Mouse (Mus musculus) hindbrain, embryonic 11.5 days (tissue): ENCODE measurements around the gene Arsg. TPM values are rescaled to one million over a fixed set of nuclear protein-coding genes. Genes with fewer than 3 reads are reported as not detected.
"Not testable (repeated sequence)": the region's sequence is repeated elsewhere in the genome, so short reads cannot be mapped to it uniquely, and the experiment has no call there.

Experiments
- ATAC-seq: fragments of 200-750 bp; cut with Nextera tagmentation; 2 replicates; pipeline ENCODE4 v1.8.0; 2017; ENCODE audit warnings: mild to moderate bottlenecking, moderate TSS enrichment, moderate library complexity; ENCODE audit not compliant: low FRiP score
- DNase-seq: peaks from one replicate; pipeline ENCODE4 v3.0.0-alpha.2; 2015; ENCODE audit warnings: low spot score
- H3K27ac ChIP-seq: fragments of 300-500 bp; sonication (generic); 2 replicates; pipeline ENCODE4 v1.5.1; 2014; ENCODE audit warnings: mild to moderate bottlenecking, low read depth, low read length
- H3K27me3 ChIP-seq: fragments of 300-500 bp; sonication (generic); 2 replicates; pipeline ENCODE4 v1.6.1; 2014; ENCODE audit warnings: mild to moderate bottlenecking, low read length, moderate library complexity, mixed read lengths; ENCODE audit not compliant: control insufficient read depth, insufficient read depth
- H3K36me3 ChIP-seq: fragments of 300-500 bp; sonication (generic); 2 replicates; pipeline ENCODE4 v1.6.1; 2014; ENCODE audit warnings: mild to moderate bottlenecking, low read length, moderate library complexity, mixed read lengths; ENCODE audit not compliant: control insufficient read depth, insufficient read depth
- H3K4me1 ChIP-seq: fragments of 300-500 bp; sonication (generic); replicated peaks from 2 replicates; pipeline ENCODE4 v1.6.1; 2014; ENCODE audit warnings: low read length, mixed read lengths; ENCODE audit not compliant: control insufficient read depth, insufficient read depth
- H3K4me2 ChIP-seq: fragments of 300-500 bp; sonication (generic); replicated peaks from 2 replicates; pipeline ENCODE4 v1.6.1; 2014; ENCODE audit warnings: mild to moderate bottlenecking, low read depth, low read length
- H3K4me3 ChIP-seq: fragments of 300-500 bp; sonication (generic); 2 replicates; pipeline ENCODE4 v1.5.1; 2014; ENCODE audit warnings: low read depth, low read length
- H3K9ac ChIP-seq: fragments of 300-500 bp; sonication (generic); 2 replicates; pipeline ENCODE4 v1.6.1; 2014; ENCODE audit warnings: low read depth, low read length
- H3K9me3 ChIP-seq: fragments of 300-500 bp; sonication (generic); 2 replicates; pipeline ENCODE4 v1.6.1; 2016; ENCODE audit warnings: low read length; ENCODE audit not compliant: control insufficient read depth
- WGBS: fragments of 180-500 bp; shearing (Covaris S2); extraction: QIAGEN DNeasy Blood & Tissue Kit; methylation state at CpG from one replicate; pipeline ENCODE4 v1.1.7; 2014; 5-methylcytosine and 5-hydroxymethylcytosine counted together
- polyA plus RNA-seq: library from polyadenylated mRNA; unstranded; fragments of >200 nt; fragmentation: Nextera tagmentation; extraction: Ambion mirVana; gene quantifications from 2 replicates; pipeline ENCODE4 v1.2.1, GENCODE M21; 2014

The Arsg gene
- polyA plus RNA-seq, 1 experiment from 2014 or later = 4.2 TPM

DNA sequence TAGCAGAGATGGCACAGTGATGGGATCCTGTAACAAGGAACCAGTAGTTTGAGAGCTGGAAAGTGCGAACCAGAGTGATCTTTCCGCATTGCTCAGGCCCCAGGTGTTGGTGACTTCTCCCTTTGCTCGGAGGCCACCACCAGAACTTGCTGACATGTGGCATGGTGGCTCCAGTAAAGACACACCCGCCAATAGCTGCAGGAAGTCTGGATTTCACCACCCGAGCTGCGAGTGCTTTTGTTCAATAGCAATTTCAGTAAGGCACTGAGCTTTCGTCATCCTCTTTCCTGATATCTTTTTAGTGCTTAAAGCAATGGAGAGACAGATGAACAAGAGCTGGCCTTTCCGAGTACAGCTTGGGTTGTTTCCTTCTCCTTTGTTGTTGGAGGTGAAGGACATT lies 7.3 kb downstream of the Arsg start:
- peaks cover 2% of the 10 kb centered on the region; the same call in 1 of the 2 replicates for H3K4me1 ChIP-seq
- H3K9me3 ChIP-seq = no peaks in the 10 kb centered on the region
- WGBS = 79% methylated on average over 8 of the region's 8 CpGs
- DNase-seq (no peak), ATAC-seq (no peak)
- H3K27ac ChIP-seq = no peak overlapping the region
- H3K4me3 ChIP-seq = no peak overlapping the region
- H3K27me3 ChIP-seq = no peaks in the 10 kb centered on the region
- no peak overlapping the region for H3K9ac ChIP-seq
- no peaks in the 10 kb centered on the region for H3K36me3 ChIP-seq
- H3K4me2 ChIP-seq = no peak overlapping the region

GRCm38 (mm10) chr11:109485398-109486045 lies 12.3 kb downstream of the Arsg start:
- H3K27me3 ChIP-seq = no peaks in the 10 kb centered on the region
- H3K9ac ChIP-seq = no peak overlapping the region
- ATAC-seq (no peak), DNase-seq (no peak)
- 71% methylated on average over 15 of the region's 15 CpGs for WGBS
- H3K27ac ChIP-seq = no peak overlapping the region
- H3K9me3 ChIP-seq = no peaks in the 10 kb centered on the region
- no peaks in the 10 kb centered on the region for H3K36me3 ChIP-seq
- H3K4me3 ChIP-seq = no peak overlapping the region
- H3K4me2 ChIP-seq = no peak overlapping the region
- H3K4me1 ChIP-seq = no peaks in the 10 kb centered on the region

DNA sequence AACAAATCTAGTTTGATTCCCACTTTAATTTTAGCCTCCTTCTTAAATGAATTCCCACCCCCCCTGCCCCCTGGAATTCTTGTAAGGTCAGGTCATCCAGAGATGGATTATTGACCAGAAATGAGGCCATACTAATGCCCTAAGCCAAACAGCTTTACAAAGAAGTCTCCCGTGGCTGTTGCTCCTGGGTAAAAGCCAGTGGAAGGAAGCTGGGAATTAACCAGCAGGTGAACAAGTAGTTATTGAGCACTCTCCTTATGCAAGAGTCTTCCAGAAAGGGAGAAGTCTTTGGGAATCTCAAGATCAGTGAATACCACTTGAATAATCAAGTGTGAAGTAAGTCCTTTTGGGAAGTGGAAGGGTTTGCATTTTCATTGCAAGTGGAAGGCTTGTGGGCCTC lies 13.9 kb downstream of the Arsg start:
- no peaks in the 10 kb centered on the region for H3K4me1 ChIP-seq
- H3K9me3 ChIP-seq = no peaks in the 10 kb centered on the region
- no peaks in the 10 kb centered on the region for H3K36me3 ChIP-seq
- H3K27ac ChIP-seq = no peak overlapping the region
- H3K27me3 ChIP-seq = no peaks in the 10 kb centered on the region
- H3K4me3 ChIP-seq = no peak overlapping the region
- ATAC-seq (no peak), DNase-seq (no peak)
- no peak overlapping the region for H3K9ac ChIP-seq
- no peak overlapping the region for H3K4me2 ChIP-seq
- 75% methylated on average over 1 of the region's 1 CpGs for WGBS

DNA sequence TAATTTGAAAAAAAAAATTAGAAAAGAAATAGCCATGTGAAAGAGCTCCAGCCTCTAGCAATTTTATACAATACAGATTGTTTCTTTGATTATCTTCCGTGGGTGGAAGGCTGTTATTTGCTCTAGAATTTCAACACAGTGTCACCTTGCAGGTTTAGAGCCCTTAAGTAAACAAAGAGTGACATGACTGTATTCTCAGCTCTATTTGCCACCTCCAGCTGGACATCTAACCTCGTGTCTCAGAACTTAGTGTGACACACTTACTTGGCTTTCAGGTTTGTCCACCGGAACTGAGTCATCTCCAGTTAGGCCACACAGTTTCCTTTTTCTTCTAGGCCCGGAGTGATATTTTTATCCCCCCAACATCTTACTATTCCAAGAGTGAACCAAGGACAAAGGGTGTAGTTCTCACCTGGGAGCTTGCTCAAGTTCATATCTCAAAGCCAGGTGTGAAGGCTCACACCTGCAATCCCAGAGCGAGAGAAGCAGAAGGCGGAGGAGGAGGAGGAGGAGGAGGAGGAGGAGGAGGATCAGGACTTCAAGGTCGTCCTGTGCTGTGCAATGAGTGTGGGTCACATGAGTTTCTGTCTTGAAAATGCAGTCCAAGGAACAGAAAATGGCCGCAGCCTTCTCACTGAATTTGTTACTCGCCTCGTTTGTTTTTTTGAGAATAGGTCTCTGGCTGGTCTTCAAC lies 15.0 kb downstream of the Arsg start:
- H3K27me3 ChIP-seq = no peaks in the 10 kb centered on the region
- 82% methylated on average over 10 of the region's 10 CpGs for WGBS
- H3K9ac ChIP-seq = no peak overlapping the region
- H3K4me2 ChIP-seq = no peak overlapping the region
- no peak for DNase-seq
- no peak overlapping the region for H3K4me3 ChIP-seq
- no peaks in the 10 kb centered on the region for H3K9me3 ChIP-seq
- no peak for ATAC-seq
- no peak overlapping the region for H3K27ac ChIP-seq
- no peaks in the 10 kb centered on the region for H3K36me3 ChIP-seq
- H3K4me1 ChIP-seq = no peaks in the 10 kb centered on the region

DNA sequence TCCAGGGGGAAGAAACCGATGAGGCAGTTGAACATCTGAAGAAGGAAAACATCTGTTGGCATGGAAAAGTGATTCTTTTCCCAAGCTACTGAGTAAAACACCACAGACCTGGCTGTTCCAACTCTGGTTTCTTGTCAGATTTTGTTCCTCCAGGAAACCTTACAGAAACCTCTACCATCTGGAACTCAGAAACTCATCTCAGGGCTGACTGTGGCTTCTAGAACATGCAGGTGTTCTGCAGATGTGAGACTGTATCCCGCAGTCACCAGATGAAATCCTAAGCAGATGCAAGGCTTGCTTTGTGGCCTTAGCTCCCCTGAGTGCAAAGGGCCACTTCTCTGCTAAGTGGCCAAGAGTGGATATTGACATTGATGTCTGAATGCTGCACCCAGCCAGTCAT lies 16.6 kb downstream of the Arsg start:
- Histone ChIP-seq H3K9ac (no peak overlapping the region), H3K36me3 (no peaks in the 10 kb centered on the region), H3K27ac (no peak overlapping the region), H3K27me3 (no peaks in the 10 kb centered on the region), H3K4me3 (no peak overlapping the region), H3K4me1 (no peaks in the 10 kb centered on the region), H3K9me3 (no peaks in the 10 kb centered on the region), H3K4me2 (no peak overlapping the region)
- no peak for DNase-seq
- 85% methylated on average over 2 of the region's 2 CpGs for WGBS
- ATAC-seq = no peak

- ATAC-seq = no peak
- 88% methylated on average over 4 of the region's 4 CpGs for WGBS
- Histone ChIP-seq H3K4me3 (no peak overlapping the region), H3K4me2 (no peak overlapping the region), H3K9ac (no peak overlapping the region), H3K36me3 (no peaks in the 10 kb centered on the region), H3K27ac (no peak overlapping the region), H3K27me3 (no peaks in the 10 kb centered on the region), H3K9me3 (no peaks in the 10 kb centered on the region), H3K4me1 (no peaks in the 10 kb centered on the region)
- no peak for DNase-seq
Observed at GRCm38 (mm10) chr11:109491844-109492243, 18.7 kb downstream of the Arsg start.

GRCm38 (mm10) chr11:109492847-109493464 lies 19.8 kb downstream of the Arsg start:
- not testable (repeated sequence) for H3K27ac ChIP-seq, H3K4me3 ChIP-seq, H3K27me3 ChIP-seq, H3K9me3 ChIP-seq, DNase-seq, H3K9ac ChIP-seq, H3K4me1 ChIP-seq, H3K36me3 ChIP-seq, ATAC-seq, H3K4me2 ChIP-seq
- 81% methylated on average over 8 of the region's 8 CpGs for WGBS

- Histone ChIP-seq H3K4me2 (no peak overlapping the region), H3K4me3 (no peak overlapping the region), H3K9ac (no peak overlapping the region), H3K4me1 (no peaks in the 10 kb centered on the region; the same call in 1 of the 2 replicates), H3K36me3 (no peaks in the 10 kb centered on the region), H3K27ac (no peak overlapping the region), H3K9me3 (no peaks in the 10 kb centered on the region), H3K27me3 (no peaks in the 10 kb centered on the region)
- ATAC-seq (no peak), DNase-seq (peak; percentile 13)
- 61% methylated on average over 24 of the region's 24 CpGs for WGBS
Observed at GRCm38 (mm10) chr11:109494890-109495770, 22.0 kb downstream of the Arsg start.
